Mouse (Mus musculus) brain, adult 2 months (tissue): Measurements from ENCODE around the gene Tradd.
A peak's percentile ranks its signal among the peaks of the same experiment; 100 is the strongest.

Experiments
- DNase-seq: peaks from one replicate; pipeline ENCODE4 v3.0.0; 2011; ENCODE audit warnings: low read depth, low spot score

The Tradd gene

GRCm38 (mm10) chr8:105270101-105270915 lies 5.9 kb upstream of the Tradd start:
- DNase-seq, result no peak

- DNase-seq, result peak; percentile 78
These were observed 5.1 kb upstream of the Tradd start, which contains the start of gene Hsf4 for GRCm38 (mm10) chr8:105269461-105269947. TSS of gene Hsf4 (plus strand) at chr8:105269801.

DNA sequence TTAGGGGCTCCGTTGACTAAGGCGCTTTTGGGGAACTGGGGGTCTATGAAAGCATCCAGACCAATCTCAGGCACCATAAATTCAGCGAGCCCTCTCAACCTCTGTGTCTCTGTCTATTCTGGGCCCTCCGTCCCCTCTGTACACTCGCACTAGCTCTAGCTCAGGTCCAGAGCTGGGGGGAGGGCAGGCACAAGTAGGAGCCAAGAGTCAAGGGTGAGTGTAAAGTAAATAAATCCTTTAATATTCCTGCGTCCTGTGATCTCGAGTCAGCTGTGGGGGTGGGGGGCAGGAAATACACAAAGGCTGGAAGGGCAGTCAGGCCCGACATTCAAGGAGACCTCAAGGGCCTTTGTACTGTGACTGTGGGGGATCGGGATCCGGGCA lies 4.7 kb upstream of the Tradd start:
- DNase-seq, result no peak

DNA sequence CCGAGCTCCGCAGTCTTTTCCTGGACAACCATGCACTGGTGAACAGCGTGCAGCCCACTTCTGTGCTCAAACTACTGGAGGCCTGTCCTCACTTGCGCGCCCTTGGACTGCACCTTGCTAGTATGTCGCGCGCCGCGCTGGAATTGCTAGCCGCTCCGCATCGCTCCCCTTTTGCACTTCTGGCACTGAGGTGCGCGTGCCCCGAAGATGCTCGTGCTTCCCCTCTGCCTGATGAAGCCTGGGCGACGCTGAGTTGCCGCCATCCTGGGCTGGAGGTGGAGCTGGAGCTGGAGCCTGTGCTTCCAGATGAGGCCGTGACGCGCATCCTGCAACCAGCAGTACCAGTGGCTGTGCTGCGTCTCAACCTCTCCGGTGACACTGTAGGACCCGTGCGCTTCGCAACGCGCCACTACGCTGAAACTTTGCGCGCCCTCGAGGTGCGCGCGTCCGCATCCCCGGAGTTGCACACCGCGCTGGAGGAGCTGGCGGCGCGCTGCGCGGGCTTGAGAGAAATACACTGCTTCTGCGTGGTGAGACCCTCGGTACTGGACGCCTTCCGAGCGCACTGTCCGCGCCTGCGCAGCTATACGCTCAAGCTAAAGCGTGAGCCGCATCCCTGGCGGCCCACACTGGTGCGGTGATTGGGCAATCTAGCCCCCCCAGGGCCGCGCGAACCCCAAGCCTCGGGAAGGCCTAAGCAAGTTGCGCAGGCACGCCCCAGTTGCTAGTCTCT lies 4.1 kb upstream of the Tradd start:
- peak; percentile 97 for DNase-seq

GRCm38 (mm10) chr8:105266775-105267174 lies 2.4 kb upstream of the Tradd start:
- DNase-seq, result no peak

GRCm38 (mm10) chr8:105265128-105265527 lies 719 bp upstream of the Tradd start:
- DNase-seq, result no peak

- no peak for DNase-seq
These were observed 1.0 kb downstream of the Tradd start for GRCm38 (mm10) chr8:105263244-105263912.

GRCm38 (mm10) chr8:105261326-105261980 lies 3.0 kb downstream of the Tradd start:
- DNase-seq, result no peak

GRCm38 (mm10) chr8:105260371-105261099 lies 3.9 kb downstream of the Tradd start:
- DNase-seq, result no peak

DNA sequence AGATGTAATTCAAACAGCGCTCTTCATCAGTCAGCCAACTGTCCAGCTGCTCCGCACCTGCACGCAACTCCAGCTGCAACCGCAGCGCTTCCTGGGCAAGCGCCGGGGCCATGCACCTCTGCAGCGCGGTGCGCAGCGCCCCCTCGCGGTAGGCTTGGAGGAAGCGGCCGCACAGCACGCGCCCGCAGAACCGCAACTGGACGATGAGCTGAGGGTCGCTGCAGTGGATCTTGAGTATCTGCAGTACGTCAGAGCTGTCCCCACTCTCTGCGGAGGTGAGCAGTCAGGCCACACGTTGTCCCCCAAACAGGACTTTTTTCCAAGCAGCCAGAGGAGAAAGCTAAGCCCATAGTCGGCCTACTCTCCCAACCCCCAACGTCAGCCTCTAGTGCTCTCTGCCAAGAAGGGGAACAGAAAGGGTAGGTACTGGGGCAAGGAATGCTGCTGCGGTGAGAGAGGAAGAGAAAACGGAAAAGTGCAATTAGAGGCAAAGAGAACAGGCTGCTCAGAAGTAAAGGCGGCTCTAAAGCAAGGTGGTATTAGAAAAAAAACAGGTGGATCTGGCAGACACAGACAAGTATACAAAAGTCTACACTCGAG lies 4.6 kb downstream of the Tradd start:
- peak; percentile 82 for DNase-seq

- peak; percentile 63 for DNase-seq
These were observed 5.3 kb downstream of the Tradd start for GRCm38 (mm10) chr8:105258911-105259720.

- DNase-seq, result no peak
These were observed 6.9 kb downstream of the Tradd start for GRCm38 (mm10) chr8:105257318-105258114.

GRCm38 (mm10) chr8:105254966-105255350 lies 9.5 kb downstream of the Tradd start, which contains the start of gene B3gnt9:
TSS of gene B3gnt9 (minus strand) at chr8:105255153.
- DNase-seq, result peak; percentile 80

DNA sequence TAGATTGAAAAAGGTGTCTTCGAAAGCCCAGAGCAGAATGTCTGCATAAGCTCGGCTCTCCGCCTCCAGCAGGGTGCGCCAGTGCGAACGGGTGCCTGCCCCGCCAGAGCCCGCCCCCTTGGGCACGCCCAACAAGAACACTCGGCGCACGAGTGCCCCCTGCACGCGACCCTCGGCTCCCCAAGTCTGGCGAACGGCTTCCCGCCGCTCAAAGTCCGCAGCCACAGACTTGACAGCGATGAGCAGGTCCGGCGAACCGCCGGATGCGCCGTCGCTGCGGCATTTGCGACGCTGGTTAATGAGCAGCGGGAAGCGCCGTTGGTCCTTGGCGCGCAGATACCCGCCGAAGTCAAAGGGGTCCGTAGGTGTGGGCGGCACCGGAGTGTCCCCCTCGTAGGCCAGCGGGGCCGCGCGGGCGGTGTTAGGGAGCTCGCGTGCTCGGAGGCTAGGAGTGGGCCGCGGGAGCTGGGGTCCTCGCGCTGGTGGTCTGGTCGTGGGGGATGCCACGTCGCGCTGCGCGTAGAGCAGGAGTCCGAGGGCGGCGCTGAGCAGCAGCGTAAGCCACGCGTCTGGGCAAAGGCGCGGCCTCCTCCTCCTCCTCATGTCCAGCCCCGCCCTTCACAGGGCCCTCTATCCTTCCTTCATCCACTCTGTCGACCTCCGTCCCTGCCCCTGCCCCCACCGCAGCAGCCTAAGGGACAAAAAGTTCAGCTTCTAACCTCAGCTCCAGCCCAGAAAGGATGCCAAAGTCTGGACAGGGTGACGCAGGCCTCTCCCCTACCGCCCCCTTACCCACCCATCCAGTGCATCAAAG lies 10.1 kb downstream of the Tradd start:
- DNase-seq, result peak; percentile 91

DNA sequence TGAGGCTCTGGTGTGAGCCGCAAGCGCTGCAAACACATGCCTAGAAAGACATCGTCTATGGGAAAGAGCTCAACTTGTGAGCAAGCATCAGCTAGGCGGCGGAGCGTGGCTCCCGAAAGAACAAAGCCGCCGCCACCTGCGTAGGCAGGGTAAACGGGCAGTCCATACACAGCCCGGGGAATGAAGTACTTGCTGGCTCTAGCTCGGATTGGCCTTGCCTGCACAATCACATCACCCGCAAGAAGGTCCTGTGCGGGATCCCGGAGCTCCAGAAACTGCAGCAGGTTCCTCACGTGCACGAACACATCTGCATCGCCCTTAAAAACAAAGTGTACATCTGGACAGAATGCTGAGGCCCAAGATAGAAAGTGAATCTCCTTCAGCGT lies 10.7 kb downstream of the Tradd start:
- DNase-seq, result no peak

DNA sequence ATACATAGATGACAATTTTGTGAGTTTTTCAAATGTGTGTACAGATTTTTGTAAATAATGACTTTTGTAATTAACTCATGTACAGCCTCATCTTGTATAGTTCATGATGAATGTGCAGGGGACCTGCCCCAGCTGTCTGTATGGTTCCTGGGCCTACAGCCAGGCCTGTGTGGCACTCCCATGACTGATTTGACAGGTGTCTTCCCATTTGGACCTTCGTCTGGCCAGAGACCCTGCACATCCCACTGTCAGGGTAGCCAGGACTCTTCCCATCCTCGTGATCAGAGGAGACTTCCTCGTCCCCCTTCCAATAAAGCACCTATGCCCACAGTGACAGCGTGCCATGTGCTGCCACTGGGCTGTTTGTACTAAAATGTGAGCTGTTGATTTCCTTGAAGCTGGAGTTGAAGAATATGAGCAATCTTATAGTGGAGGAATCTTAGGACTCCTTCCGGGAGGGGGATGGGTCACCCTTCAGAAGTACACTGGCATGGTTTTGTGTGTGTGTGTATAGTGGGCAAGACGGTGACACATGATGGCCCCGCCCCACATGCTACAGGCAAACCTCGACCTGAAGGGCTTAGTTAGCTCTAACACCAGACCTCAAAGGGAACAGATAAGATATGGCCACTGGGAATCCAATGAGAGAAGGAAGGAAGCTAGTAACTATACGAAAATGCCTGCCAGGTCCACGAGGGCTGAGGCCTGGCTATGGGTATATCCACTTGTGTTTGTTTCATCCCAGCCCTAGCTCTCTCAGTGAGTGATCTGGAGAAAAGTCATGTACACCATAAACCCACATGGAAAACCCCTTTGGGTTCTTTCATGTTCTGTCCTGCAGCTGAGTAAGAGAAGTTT lies 11.5 kb downstream of the Tradd start:
- DNase-seq, result no peak

DNA sequence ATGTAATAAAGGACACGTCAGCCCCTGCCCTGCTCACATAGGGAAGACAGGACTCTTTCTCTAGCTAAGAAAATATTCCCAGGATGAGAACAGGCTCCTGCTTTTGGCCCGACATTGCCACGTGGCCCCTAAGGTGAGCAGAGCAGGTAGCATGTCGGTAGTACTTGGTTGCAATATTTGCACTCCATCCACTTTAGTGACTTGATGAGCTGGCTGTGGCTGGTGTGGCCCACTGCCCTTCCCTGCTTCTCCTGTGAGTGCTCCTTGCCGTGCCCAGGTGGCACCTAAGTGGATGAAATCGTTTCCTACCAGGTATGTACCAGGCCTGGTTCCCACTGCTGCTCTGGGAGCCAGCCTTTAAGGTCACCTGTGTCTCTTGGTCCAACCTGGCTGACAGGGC lies 12.5 kb downstream of the Tradd start:
- DNase-seq, result no peak
